Mouse (Mus musculus) intestine, postnatal 0 days (tissue): ENCODE data around the gene Dclre1b. TPM values are rescaled to one million over a fixed set of nuclear protein-coding genes. Genes with fewer than 3 reads are reported as not detected.
A peak's percentile ranks its signal among the peaks of the same experiment; 100 is the strongest.

Experiments
- ATAC-seq: fragments of 200-750 bp; cut with Nextera tagmentation; 2 replicates; pipeline ENCODE4 v1.8.0; 2017; ENCODE audit warnings: mild to moderate bottlenecking, moderate TSS enrichment, moderate library complexity
- H3K27ac ChIP-seq: fragments of 300-500 bp; sonication (generic); 2 replicates; pipeline ENCODE4 v1.5.1; 2014; ENCODE audit warnings: mild to moderate bottlenecking, low read depth, low read length, moderate library complexity
- H3K27me3 ChIP-seq: fragments of 300-500 bp; sonication (generic); replicated peaks from 2 replicates; pipeline ENCODE4 v1.6.1; 2014; ENCODE audit warnings: low read length, mixed read lengths; ENCODE audit not compliant: control insufficient read depth, insufficient read depth
- H3K36me3 ChIP-seq: fragments of 300-500 bp; sonication (generic); 2 replicates; pipeline ENCODE4 v1.6.1; 2014; ENCODE audit warnings: mild to moderate bottlenecking, moderate library complexity; ENCODE audit not compliant: control insufficient read depth, insufficient read depth
- H3K4me1 ChIP-seq: fragments of 300-500 bp; sonication (generic); replicated peaks from 2 replicates; pipeline ENCODE4 v1.6.1; 2014; ENCODE audit warnings: antibody characterized with exemption, low read length, mixed read lengths; ENCODE audit not compliant: control insufficient read depth, insufficient read depth
- H3K4me2 ChIP-seq: fragments of 300-500 bp; sonication (generic); replicated peaks from 2 replicates; pipeline ENCODE4 v1.6.1; 2014; ENCODE audit warnings: low read depth, mild to moderate bottlenecking, moderate library complexity
- H3K4me3 ChIP-seq: fragments of 300-500 bp; sonication (generic); 2 replicates; pipeline ENCODE4 v1.5.1; 2014; ENCODE audit warnings: low read depth, low read length
- H3K9ac ChIP-seq: fragments of 300-500 bp; sonication (generic); 2 replicates; pipeline ENCODE4 v1.6.1; 2014; ENCODE audit warnings: mild to moderate bottlenecking, low read depth, low read length
- H3K9me3 ChIP-seq: fragments of 300-500 bp; sonication (generic); 2 replicates; pipeline ENCODE4 v1.6.1; 2016; ENCODE audit warnings: mixed run types; ENCODE audit not compliant: control insufficient read depth
- CTCF ChIP-seq: sonication (generic); IDR thresholded peaks from 2 replicates; pipeline ENCODE4 v1.5.1; 2016; ENCODE audit warnings: low read depth, mild to moderate bottlenecking, control low read depth, antibody characterized with exemption, moderate library complexity
- WGBS: fragments of 180-500 bp; shearing (Covaris S2); extraction: QIAGEN DNeasy Blood & Tissue Kit; methylation state at CpG from one replicate; pipeline ENCODE4 v1.1.7; 2014; 5-methylcytosine and 5-hydroxymethylcytosine counted together
- polyA plus RNA-seq: library from polyadenylated mRNA; unstranded; fragments of >200 nt; fragmentation: Nextera tagmentation; extraction: Ambion mirVana; gene quantifications from 2 replicates; pipeline ENCODE4 v1.2.1, GENCODE M21; 2015

The Dclre1b gene
- polyA plus RNA-seq, result 10.2 and 13.3 TPM in 2 replicates

GRCm38 (mm10) chr3:103808891-103809798 is at the start of gene Dclre1b, which contains the start of the genes Ap4b1 and Gm43064:
Dclre1b (minus strand) TSS chr3:103809444.
Ap4b1 (plus strand) TSS chr3:103809520.
Gm43064 (plus strand) TSS chr3:103809573.
- Histone ChIP-seq H3K9ac (peak within 1 kb of the TSS; percentile 88), H3K27me3 (no peaks in the 10 kb centered on the region), H3K36me3 (peaks cover 8% of the 10 kb centered on the region), H3K4me1 (no peaks in the 10 kb centered on the region), H3K4me2 (peak within 1 kb of the TSS; percentile 78), H3K27ac (peak within 1 kb of the TSS; percentile 92), H3K4me3 (peak within 1 kb of the TSS; percentile 64), H3K9me3 (no peaks in the 10 kb centered on the region)
- peak; percentile 93 for ATAC-seq
- under 1% methylated on average over 62 of the region's 70 CpGs for WGBS
- TF ChIP-seq CTCF, result peak; percentile 9; the same call in 1 of the 2 replicates

- Histone ChIP-seq H3K9ac (no peak overlapping the region), H3K27me3 (no peaks in the 10 kb centered on the region), H3K4me1 (no peaks in the 10 kb centered on the region), H3K36me3 (no peaks in the 10 kb centered on the region), H3K9me3 (no peaks in the 10 kb centered on the region), H3K4me2 (no peak overlapping the region), H3K4me3 (no peak overlapping the region), H3K27ac (no peak overlapping the region)
- 89% methylated on average over 6 of the region's 6 CpGs for WGBS
- ATAC-seq, result no peak
- no peak for TF ChIP-seq CTCF
Observed at GRCm38 (mm10) chr3:103857977-103858563, 48.8 kb upstream of the Dclre1b start.

GRCm38 (mm10) chr3:103857036-103857805 is 48.0 kb upstream of the Dclre1b start:
- no peak overlapping the region for H3K27ac ChIP-seq
- no peak for TF ChIP-seq CTCF
- no peak overlapping the region for H3K4me3 ChIP-seq
- H3K27me3 ChIP-seq, result no peaks in the 10 kb centered on the region
- H3K36me3 ChIP-seq, result no peaks in the 10 kb centered on the region
- H3K9ac ChIP-seq, result no peak overlapping the region
- no peaks in the 10 kb centered on the region for H3K9me3 ChIP-seq
- no peak for ATAC-seq
- 81% methylated on average over 7 of the region's 7 CpGs for WGBS
- H3K4me1 ChIP-seq, result no peaks in the 10 kb centered on the region
- no peak overlapping the region for H3K4me2 ChIP-seq

GRCm38 (mm10) chr3:103853804-103854203 is 44.6 kb upstream of the Dclre1b start:
- no peak for ATAC-seq
- Histone ChIP-seq H3K9ac (no peak overlapping the region), H3K27me3 (no peaks in the 10 kb centered on the region), H3K4me3 (no peak overlapping the region), H3K9me3 (no peaks in the 10 kb centered on the region), H3K36me3 (no peaks in the 10 kb centered on the region), H3K4me2 (no peak overlapping the region), H3K27ac (no peak overlapping the region), H3K4me1 (0 out of 2 replicates have a peak, but pooled peaks cover 5% of the 10 kb centered on the region)
- 63% methylated on average over 8 of the region's 8 CpGs for WGBS
- TF ChIP-seq CTCF, result no peak

- Histone ChIP-seq H3K9ac (no peak overlapping the region), H3K36me3 (no peaks in the 10 kb centered on the region), H3K4me2 (no peak overlapping the region), H3K27ac (no peak overlapping the region), H3K9me3 (no peaks in the 10 kb centered on the region), H3K4me1 (0 out of 2 replicates have a peak, but pooled peaks cover 5% of the 10 kb centered on the region), H3K4me3 (no peak overlapping the region), H3K27me3 (no peaks in the 10 kb centered on the region)
- no peak for ATAC-seq
- peak; percentile 72 for TF ChIP-seq CTCF
- 67% methylated on average over 3 of the region's 3 CpGs for WGBS
Observed at GRCm38 (mm10) chr3:103852565-103853299, 43.5 kb upstream of the Dclre1b start.
